8 mouse cellular contexts compared by ENCODE assay signal in genomic region chr4:114386395-114386811, GRCm38 (mm10). TPM values are rescaled to one million over a fixed set of nuclear protein-coding genes. Genes with fewer than 3 reads are reported as not detected.
DNase-seq lines count a peak whose midpoint lies in the region; ATAC-seq and TF ChIP-seq lines count a peak whose summit lies in the region.

No protein-coding gene starts in this region.

- no peaks in the 10 kb centered on the region for H3K36me3 ChIP-seq in kidney, adult 2 months (ENCODE audit: control insufficient read depth, insufficient read depth, low read length)
- no peaks in the 10 kb centered on the region for H3K36me3 ChIP-seq in kidney, embryonic 16.5 days (ENCODE audit: insufficient read depth, low read length)
- no peaks in the 10 kb centered on the region for H3K36me3 ChIP-seq in neural tube, embryonic 15.5 days
- H3K36me3 ChIP-seq in liver, postnatal 0 days (replicated peaks; ENCODE audit: insufficient read depth, low read length): no peaks in the 10 kb centered on the region

- no peak overlapping the region for H3K27ac ChIP-seq in kidney, adult 2 months (ENCODE audit: insufficient read depth, low read depth, low read length)
- H3K27ac ChIP-seq in kidney, embryonic 16.5 days (ENCODE audit: low read length): no peak overlapping the region
- no peak overlapping the region for H3K27ac ChIP-seq in neural tube, embryonic 15.5 days (replicated peaks)
- H3K27ac ChIP-seq in liver, postnatal 0 days (ENCODE audit: low read depth): no peak overlapping the region

- no peak overlapping the region for H3K4me3 ChIP-seq in kidney, adult 2 months (ENCODE audit: insufficient read depth, low read depth, low read length)
- H3K4me3 ChIP-seq in kidney, embryonic 16.5 days (ENCODE audit: low read length): no peak overlapping the region
- H3K4me3 ChIP-seq in neural tube, embryonic 15.5 days (replicated peaks): no peak overlapping the region
- no peak overlapping the region for H3K4me3 ChIP-seq in liver, postnatal 0 days (ENCODE audit: low read depth, low read length)

- H3K9me3 ChIP-seq in kidney, embryonic 16.5 days (ENCODE audit: low read length): no peaks in the 10 kb centered on the region
- H3K9me3 ChIP-seq in neural tube, embryonic 15.5 days (replicated peaks): no peaks in the 10 kb centered on the region
- no peaks in the 10 kb centered on the region for H3K9me3 ChIP-seq in liver, postnatal 0 days (ENCODE audit: low read length)

- no peaks in the 10 kb centered on the region for H3K27me3 ChIP-seq in kidney, adult 2 months (replicated peaks; ENCODE audit: control insufficient read depth, insufficient read depth, low read length)
- H3K27me3 ChIP-seq in kidney, embryonic 16.5 days (ENCODE audit: insufficient read depth, low read length): no peaks in the 10 kb centered on the region
- H3K27me3 ChIP-seq in neural tube, embryonic 15.5 days (replicated peaks): no peaks in the 10 kb centered on the region
- H3K27me3 ChIP-seq in liver, postnatal 0 days (ENCODE audit: insufficient read depth, low read length): no peaks in the 10 kb centered on the region

- ATAC-seq in kidney, embryonic 16.5 days (ENCODE audit: low FRiP score, low TSS enrichment): no peak
- peak; percentile 11; the same call in 1 of the 2 replicates for ATAC-seq in neural tube, embryonic 15.5 days (ENCODE audit: low FRiP score)
- no peak for ATAC-seq in liver, postnatal 0 days

- H3K4me2 ChIP-seq in kidney, embryonic 16.5 days (replicated peaks; ENCODE audit: low read depth, low read length): no peak overlapping the region
- no peak overlapping the region for H3K4me2 ChIP-seq in neural tube, embryonic 15.5 days
- no peak overlapping the region for H3K4me2 ChIP-seq in liver, postnatal 0 days (ENCODE audit: low read depth, low read length)

- no peak overlapping the region for H3K9ac ChIP-seq in kidney, embryonic 16.5 days (replicated peaks; ENCODE audit: low read length)
- no peak overlapping the region for H3K9ac ChIP-seq in neural tube, embryonic 15.5 days (replicated peaks)
- H3K9ac ChIP-seq in liver, postnatal 0 days (replicated peaks): no peak overlapping the region

- no peaks in the 10 kb centered on the region for H3K4me1 ChIP-seq in kidney, adult 2 months (ENCODE audit: control insufficient read depth, insufficient read depth, low read length)
- H3K4me1 ChIP-seq in kidney, embryonic 16.5 days (ENCODE audit: insufficient read depth, low read length): no peaks in the 10 kb centered on the region
- no peaks in the 10 kb centered on the region for H3K4me1 ChIP-seq in neural tube, embryonic 15.5 days
- H3K4me1 ChIP-seq in liver, postnatal 0 days (ENCODE audit: insufficient read depth): no peaks in the 10 kb centered on the region

- no peak for TF ChIP-seq CTCF in kidney, adult 2 months (conservative IDR thresholded peaks at IDR 0.05; ENCODE audit: insufficient read depth, insufficient read length, low read depth, low read length)
- no peak for TF ChIP-seq CTCF in liver, postnatal 0 days (IDR thresholded peaks at IDR 0.05; ENCODE audit: low read depth)

- intact Hi-C loops in heart, postnatal 10 days (cut with DNase I): loop anchor here (5.0 kb wide), 1 partner anchor 39 kb away; no protein-coding TSS in a partner anchor

- DNase-seq in kidney, adult 2 months: peak; percentile 54
- DNase-seq in adrenal gland, adult 2 months: peak; percentile 67
- peak; percentile 84 for DNase-seq in cerebellum, adult 9-11 months
- peak; percentile 77 to 87 for DNase-seq in heart, postnatal 10 days
- DNase-seq in liver, postnatal 0 days: no peak
- no peak for DNase-seq in left cerebral cortex, adult 11 months (ENCODE audit: low spot score)

- TF ChIP-seq POLR2A in kidney, adult 2 months (IDR thresholded peaks at IDR 0.05; ENCODE audit: low read depth, low read length): no peak

- 70% methylated on average over 2 of the region's 2 CpGs for WGBS in kidney, adult 2 months
- WGBS in kidney, embryonic 16.5 days: 46% methylated on average over 2 of the region's 2 CpGs
- 38% methylated on average over 2 of the region's 2 CpGs for WGBS in neural tube, embryonic 15.5 days
- WGBS in liver, postnatal 0 days (ENCODE audit: insufficient replicate concordance): 51% methylated on average over 2 of the region's 2 CpGs

- no peak for TF ChIP-seq EP300 in liver, postnatal 0 days (IDR thresholded peaks at IDR 0.05; ENCODE audit: low read depth)

RNA-seq across cellular contexts. Expression of gene Trabd2b, which starts 20.1 kb away (rescaled TPM):
- 31.5 and 32.2 TPM in 2 replicates for polyA plus RNA-seq in kidney, adult 2 months (2012; rRNA removed)
- 5.7 and 6.1 TPM in 2 replicates for polyA plus RNA-seq in kidney, embryonic 16.5 days (2015; fragmentation: Nextera tagmentation; extraction: Ambion mirVana)
- 1 to 10 TPM; 1.9 to 2.5 TPM for total RNA-seq in adrenal gland, adult 2 months (2021)
- polyA plus RNA-seq in adrenal gland, adult 2 months (2012; rRNA removed): 2.4 and 2.5 TPM in 2 replicates
- total RNA-seq in heart, postnatal 10 days (2021): 10 to 100 TPM; 21.1 to 25.6 TPM
- 0.56 and 0.75 TPM in 2 replicates for polyA plus RNA-seq in neural tube, embryonic 15.5 days (2015; fragmentation: Nextera tagmentation; extraction: Ambion mirVana)
- polyA plus RNA-seq in liver, postnatal 0 days (2015; fragmentation: Nextera tagmentation; extraction: Ambion mirVana): 0.06 and 0.13 TPM in 2 replicates

Comparison
In these comparisons a context has a peak if more than half of its experiments do, and no peak if none do; other contexts are left out.
1. DNase-seq: peak in kidney, adult 2 months (single experiment), adrenal gland, adult 2 months (single experiment), cerebellum, adult 9-11 months (single experiment) and heart, postnatal 10 days (2 of 2); none in liver, postnatal 0 days (single experiment) and left cerebral cortex, adult 11 months (single experiment).